Mouse (Mus musculus) erythroblast, embryonic 14.5 days (primary cell): ENCODE results near the gene Lcn4.

Experiments used
- GATA1 ChIP-seq: IDR thresholded peaks from 2 replicates; pipeline ENCODE4 v1.6.1; 2012; ENCODE audit warnings: low read length, inconsistent platforms, mixed read lengths
- TAL1 ChIP-seq: IDR thresholded peaks from 3 replicates; pipeline ENCODE4 v1.6.1; 2012; ENCODE audit warnings: low read length, inconsistent platforms, mixed read lengths

DNA sequence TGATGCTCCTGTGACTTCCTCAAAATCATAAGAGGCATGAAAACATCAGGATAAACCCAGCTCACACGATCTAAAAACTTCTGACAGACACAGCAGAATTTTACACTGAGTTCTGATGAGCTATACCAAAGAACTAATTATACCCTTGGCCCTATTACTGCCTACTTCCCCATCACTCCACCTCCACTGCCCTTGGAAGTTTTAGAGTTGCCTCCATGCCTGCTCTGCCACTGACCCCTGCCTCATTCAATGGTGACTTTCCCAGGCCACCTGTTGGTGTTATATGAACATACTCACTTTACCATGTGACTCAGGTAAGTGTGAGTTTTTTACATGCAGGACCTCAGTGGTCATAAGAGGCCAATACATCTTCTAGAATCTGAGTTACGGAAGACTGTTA lies 13.7 kb downstream of the Lcn4 start:
- TF ChIP-seq GATA1 (no peak), TAL1 (no peak)
